Mouse (Mus musculus) liver, postnatal 0 days (tissue): ENCODE measurements around the gene Togaram2.

Experiments used
- CTCF ChIP-seq: sonication (generic); IDR thresholded peaks from 2 replicates; pipeline ENCODE4 v1.5.1; 2016; ENCODE audit warnings: antibody characterized with exemption, low read depth
- EP300 ChIP-seq: IDR thresholded peaks from 2 replicates; pipeline ENCODE4 v1.6.1; 2016; ENCODE audit warnings: antibody characterized with exemption, low read depth, mild to moderate bottlenecking

GRCm38 (mm10) chr17:71778696-71779095 lies 105.6 kb downstream of the Togaram2 start:
- TF ChIP-seq EP300 (no peak), CTCF (0 out of 2 replicates have a peak, but pooled peaks have one; percentile 30)
